Mouse (Mus musculus): ENCODE data around the gene Hrnr. TPM values are rescaled to one million over a fixed set of nuclear protein-coding genes. Genes with fewer than 3 reads are reported as not detected.

Hrnr gene
- polyA plus RNA-seq, 1 experiment: not detected

DNA sequence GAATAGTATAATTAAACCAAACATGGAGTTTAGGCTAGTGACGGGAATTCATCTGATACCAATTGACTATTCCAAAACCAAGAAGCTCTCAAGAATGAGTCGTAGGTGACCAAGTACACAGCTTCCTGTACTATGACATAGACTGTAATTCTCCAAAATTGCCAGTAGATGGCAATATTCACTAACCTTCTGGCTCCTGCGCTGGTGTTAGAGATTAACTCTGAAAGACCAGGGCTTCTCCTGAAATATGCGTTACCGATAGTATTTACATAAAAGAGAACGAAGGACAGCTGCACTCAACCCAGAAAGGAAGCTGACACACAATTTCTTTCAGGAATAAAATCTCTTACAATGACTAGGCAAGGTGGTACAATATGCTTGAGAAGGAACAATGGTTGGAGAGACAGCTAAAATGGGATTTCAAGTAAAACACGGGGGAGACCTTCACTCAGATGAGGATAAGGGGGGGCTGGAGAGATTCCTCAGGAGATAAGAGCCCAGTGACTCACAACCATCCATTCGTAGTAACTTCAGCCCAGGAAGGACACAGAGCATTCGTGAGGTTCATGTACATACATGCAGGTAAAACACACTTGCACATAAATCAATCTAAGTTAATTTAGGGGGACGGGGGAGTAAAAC is 42.5 kb downstream of the Hrnr start:
- no peaks in the 10 kb centered on the region; the same call in 1 of the 2 replicates for H3K36me3 ChIP-seq (ENCODE audit: control insufficient read depth, insufficient read depth, low read length, poor library complexity, severe bottlenecking)
- no peaks in the 10 kb centered on the region for H3K4me1 ChIP-seq (ENCODE audit: control insufficient read depth, insufficient read depth, low read length)
- H3K27me3 ChIP-seq (ENCODE audit: control insufficient read depth, insufficient read depth, low read length, poor library complexity, severe bottlenecking): no peaks in the 10 kb centered on the region
- TF ChIP-seq CTCF (IDR thresholded peaks at IDR 0.05; ENCODE audit: low read depth, low read length): no peak
- TF ChIP-seq EP300 (IDR thresholded peaks at IDR 0.05; ENCODE audit: insufficient read depth, low read depth, low read length): no peak
- TF ChIP-seq POLR2A (IDR thresholded peaks at IDR 0.05; ENCODE audit: insufficient read depth, low read length): no peak
- H3K4me3 ChIP-seq (ENCODE audit: low read depth, low read length): no peak overlapping the region
- no peaks in the 10 kb centered on the region for H3K9me3 ChIP-seq (replicated peaks; ENCODE audit: control insufficient read depth, insufficient read depth, low read length, poor library complexity, severe bottlenecking)
- H3K27ac ChIP-seq (ENCODE audit: insufficient read depth, low read length): peak overlapping the region; percentile 54; the same call in 1 of the 2 replicates
- H3K9ac ChIP-seq (ENCODE audit: low read depth, poor library complexity, severe bottlenecking): peak overlapping the region; percentile 43; the same call in 1 of the 2 replicates

DNA sequence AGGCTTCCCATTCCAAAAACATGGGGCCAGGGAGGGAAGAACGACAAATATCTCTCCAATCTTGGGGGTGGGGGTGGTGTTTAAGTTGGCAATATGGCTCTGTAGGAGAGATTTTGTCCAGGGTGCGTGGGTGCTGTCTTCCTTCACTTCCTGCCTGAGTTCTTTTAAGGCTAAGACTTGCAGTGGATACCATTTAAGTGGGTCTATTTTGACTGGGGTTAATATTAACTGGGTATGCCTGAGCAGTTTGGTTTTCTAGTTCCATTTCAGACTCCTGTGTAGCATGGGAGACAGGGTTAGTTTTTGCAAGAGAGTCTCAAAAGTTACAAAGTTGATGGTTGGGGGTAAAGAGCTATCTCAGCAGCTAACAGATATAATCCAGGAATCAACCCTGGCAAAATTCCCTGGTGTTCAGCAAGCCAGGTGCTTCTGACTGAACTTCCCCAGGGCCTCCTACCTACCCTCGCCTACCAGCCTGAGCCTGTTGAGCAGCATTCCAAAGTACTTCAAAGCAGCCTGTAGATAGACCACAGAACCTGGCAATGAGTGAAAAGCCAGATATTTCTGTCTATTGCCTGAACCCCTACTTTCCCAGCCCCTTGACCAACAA is 47.5 kb downstream of the Hrnr start:
- no peak overlapping the region for H3K27ac ChIP-seq (ENCODE audit: insufficient read depth, low read length)
- TF ChIP-seq CTCF (IDR thresholded peaks at IDR 0.05; ENCODE audit: low read depth, low read length): no peak
- TF ChIP-seq EP300 (IDR thresholded peaks at IDR 0.05; ENCODE audit: insufficient read depth, low read depth, low read length): no peak
- no peak for TF ChIP-seq POLR2A (IDR thresholded peaks at IDR 0.05; ENCODE audit: insufficient read depth, low read length)

DNA sequence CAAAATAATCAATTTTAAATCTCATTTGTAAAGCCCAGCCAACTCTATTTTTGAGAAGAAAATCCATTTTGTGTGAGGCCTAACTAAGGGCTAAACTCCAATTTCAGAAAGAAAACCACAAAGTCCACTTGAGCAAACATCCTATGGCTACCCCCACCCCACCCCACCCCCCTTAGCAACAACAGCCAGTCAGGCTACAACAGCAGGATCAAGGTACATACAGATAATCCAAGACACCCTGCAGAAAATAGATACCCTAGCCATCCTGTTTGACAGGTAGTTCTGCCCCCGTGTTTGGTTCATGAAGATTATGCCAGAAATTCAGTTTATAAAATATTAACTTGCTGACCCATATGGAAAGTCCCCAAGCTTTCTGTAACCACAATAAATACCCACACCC is 48.6 kb downstream of the Hrnr start:
- Histone ChIP-seq H3K27me3 (ENCODE audit: control insufficient read depth, insufficient read depth, low read length, poor library complexity, severe bottlenecking) (no peaks in the 10 kb centered on the region), H3K9ac (ENCODE audit: low read depth, poor library complexity, severe bottlenecking) (no peak overlapping the region), H3K9me3 (replicated peaks; ENCODE audit: control insufficient read depth, insufficient read depth, low read length, poor library complexity, severe bottlenecking) (no peaks in the 10 kb centered on the region), H3K4me1 (ENCODE audit: control insufficient read depth, insufficient read depth, low read length) (no peaks in the 10 kb centered on the region), H3K36me3 (ENCODE audit: control insufficient read depth, insufficient read depth, low read length, poor library complexity, severe bottlenecking) (no peaks in the 10 kb centered on the region), H3K4me3 (ENCODE audit: low read depth, low read length) (no peak overlapping the region), H3K27ac (ENCODE audit: insufficient read depth, low read length) (no peak overlapping the region)
- no peak for TF ChIP-seq CTCF (IDR thresholded peaks at IDR 0.05; ENCODE audit: low read depth, low read length)
- TF ChIP-seq POLR2A (IDR thresholded peaks at IDR 0.05; ENCODE audit: insufficient read depth, low read length): no peak
- no peak for TF ChIP-seq EP300 (IDR thresholded peaks at IDR 0.05; ENCODE audit: insufficient read depth, low read depth, low read length)

More for the DNA sequence above, 47.5 kb downstream of the Hrnr start:
- Histone ChIP-seq H3K9ac (ENCODE audit: low read depth, poor library complexity, severe bottlenecking) (no peak overlapping the region), H3K9me3 (replicated peaks; ENCODE audit: control insufficient read depth, insufficient read depth, low read length, poor library complexity, severe bottlenecking) (no peaks in the 10 kb centered on the region), H3K36me3 (ENCODE audit: control insufficient read depth, insufficient read depth, low read length, poor library complexity, severe bottlenecking) (no peaks in the 10 kb centered on the region), H3K4me3 (ENCODE audit: low read depth, low read length) (no peak overlapping the region), H3K27me3 (ENCODE audit: control insufficient read depth, insufficient read depth, low read length, poor library complexity, severe bottlenecking) (no peaks in the 10 kb centered on the region), H3K4me1 (ENCODE audit: control insufficient read depth, insufficient read depth, low read length) (no peaks in the 10 kb centered on the region)

DNA sequence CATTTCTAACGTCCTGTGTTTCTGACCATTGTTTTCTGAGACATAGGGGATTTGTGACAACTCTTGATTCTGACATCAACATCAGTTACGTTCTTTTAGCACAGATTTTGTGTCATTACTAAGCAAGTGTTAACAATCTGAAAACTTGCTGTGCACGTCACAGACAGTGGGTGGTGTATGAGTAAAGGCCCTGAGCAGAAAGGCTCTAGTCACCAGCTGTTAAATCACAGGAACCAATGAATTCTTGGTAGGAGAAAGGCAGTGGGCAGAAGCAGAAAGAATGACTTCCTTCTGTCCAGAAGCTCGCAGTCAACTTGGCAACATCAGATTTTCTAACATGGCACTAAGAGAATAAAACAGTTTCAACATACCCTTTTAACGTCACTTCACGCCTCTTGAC is 53.9 kb downstream of the Hrnr start:
- no peaks in the 10 kb centered on the region for H3K36me3 ChIP-seq (ENCODE audit: control insufficient read depth, insufficient read depth, low read length, poor library complexity, severe bottlenecking)
- no peak overlapping the region for H3K27ac ChIP-seq (ENCODE audit: insufficient read depth, low read length)
- TF ChIP-seq EP300 (IDR thresholded peaks at IDR 0.05; ENCODE audit: insufficient read depth, low read depth, low read length) (no peak), POLR2A (IDR thresholded peaks at IDR 0.05; ENCODE audit: insufficient read depth, low read length) (no peak), CTCF (IDR thresholded peaks at IDR 0.05; ENCODE audit: low read depth, low read length) (no peak)
- no peak overlapping the region for H3K9ac ChIP-seq (ENCODE audit: low read depth, poor library complexity, severe bottlenecking)
- H3K9me3 ChIP-seq (replicated peaks; ENCODE audit: control insufficient read depth, insufficient read depth, low read length, poor library complexity, severe bottlenecking): no peaks in the 10 kb centered on the region
- no peaks in the 10 kb centered on the region for H3K27me3 ChIP-seq (ENCODE audit: control insufficient read depth, insufficient read depth, low read length, poor library complexity, severe bottlenecking)
- H3K4me1 ChIP-seq (ENCODE audit: control insufficient read depth, insufficient read depth, low read length): peaks cover 3% of the 10 kb centered on the region
- no peak overlapping the region for H3K4me3 ChIP-seq (ENCODE audit: low read depth, low read length)

DNA sequence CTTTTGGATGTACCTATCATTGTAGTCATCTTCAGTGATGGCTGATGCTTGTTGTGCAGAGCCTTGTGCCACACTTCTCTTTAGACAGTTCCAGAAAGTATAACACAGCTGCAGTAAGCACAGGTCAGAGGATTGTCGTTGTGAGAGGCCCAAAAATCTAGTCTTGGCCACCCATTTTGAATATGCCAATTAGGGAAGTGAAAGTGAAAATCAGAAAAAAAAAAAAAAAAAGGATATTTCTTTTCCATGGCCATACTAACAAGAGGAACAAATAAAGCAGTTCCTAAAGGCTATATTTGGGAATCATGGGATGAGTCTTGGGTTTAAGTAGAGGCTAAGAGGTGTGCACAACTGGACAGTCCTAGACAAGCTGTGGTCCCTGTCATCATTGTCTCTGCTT is 55.6 kb downstream of the Hrnr start:
- Histone ChIP-seq H3K4me1 (ENCODE audit: control insufficient read depth, insufficient read depth, low read length) (peaks cover 3% of the 10 kb centered on the region), H3K9me3 (replicated peaks; ENCODE audit: control insufficient read depth, insufficient read depth, low read length, poor library complexity, severe bottlenecking) (no peaks in the 10 kb centered on the region), H3K27me3 (ENCODE audit: control insufficient read depth, insufficient read depth, low read length, poor library complexity, severe bottlenecking) (no peaks in the 10 kb centered on the region), H3K4me3 (ENCODE audit: low read depth, low read length) (no peak overlapping the region), H3K36me3 (ENCODE audit: control insufficient read depth, insufficient read depth, low read length, poor library complexity, severe bottlenecking) (no peaks in the 10 kb centered on the region), H3K27ac (ENCODE audit: insufficient read depth, low read length) (no peak overlapping the region), H3K9ac (ENCODE audit: low read depth, poor library complexity, severe bottlenecking) (no peak overlapping the region)
- TF ChIP-seq EP300 (IDR thresholded peaks at IDR 0.05; ENCODE audit: insufficient read depth, low read depth, low read length): no peak
- TF ChIP-seq CTCF (IDR thresholded peaks at IDR 0.05; ENCODE audit: low read depth, low read length): no peak
- TF ChIP-seq POLR2A (IDR thresholded peaks at IDR 0.05; ENCODE audit: insufficient read depth, low read length): no peak

DNA sequence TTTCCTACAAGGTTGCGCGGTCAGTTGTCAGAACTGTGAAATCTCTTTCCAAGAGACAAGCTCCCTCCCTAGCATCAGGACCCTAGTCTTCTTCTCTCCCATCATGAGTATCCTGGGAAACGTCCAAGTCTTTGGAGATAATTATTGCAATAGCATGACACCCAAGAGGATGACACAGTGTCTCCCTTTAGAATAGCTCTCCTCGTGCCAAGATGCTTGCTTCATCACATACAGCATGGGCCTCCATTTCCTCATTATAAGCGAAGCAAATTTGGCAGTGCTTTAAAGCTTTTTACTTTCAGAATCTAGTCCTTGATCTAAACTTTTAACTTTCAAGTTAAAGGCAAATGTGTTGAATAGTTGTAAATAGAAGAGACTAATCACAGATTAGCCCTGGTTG is 56.1 kb downstream of the Hrnr start:
- no peaks in the 10 kb centered on the region for H3K9me3 ChIP-seq (replicated peaks; ENCODE audit: control insufficient read depth, insufficient read depth, low read length, poor library complexity, severe bottlenecking)
- TF ChIP-seq POLR2A (IDR thresholded peaks at IDR 0.05; ENCODE audit: insufficient read depth, low read length): no peak
- TF ChIP-seq CTCF (IDR thresholded peaks at IDR 0.05; ENCODE audit: low read depth, low read length): no peak
- no peak for TF ChIP-seq EP300 (IDR thresholded peaks at IDR 0.05; ENCODE audit: insufficient read depth, low read depth, low read length)
- H3K27me3 ChIP-seq (ENCODE audit: control insufficient read depth, insufficient read depth, low read length, poor library complexity, severe bottlenecking): no peaks in the 10 kb centered on the region
- H3K4me1 ChIP-seq (ENCODE audit: control insufficient read depth, insufficient read depth, low read length): peaks cover 3% of the 10 kb centered on the region
- H3K4me3 ChIP-seq (ENCODE audit: low read depth, low read length): no peak overlapping the region
- H3K9ac ChIP-seq (ENCODE audit: low read depth, poor library complexity, severe bottlenecking): no peak overlapping the region
- no peaks in the 10 kb centered on the region for H3K36me3 ChIP-seq (ENCODE audit: control insufficient read depth, insufficient read depth, low read length, poor library complexity, severe bottlenecking)
- no peak overlapping the region for H3K27ac ChIP-seq (ENCODE audit: insufficient read depth, low read length)

All from ES-Bruce4 (cell line).